Mouse (Mus musculus) lung, adult 2 months (tissue): Measurements from ENCODE around the gene Ubqln4.

Source experiments
- CTCF ChIP-seq: fragments of 200-500 bp; IDR thresholded peaks from 2 replicates; pipeline ENCODE4 v1.5.1; 2011; ENCODE audit warnings: mild to moderate bottlenecking, low read length, control low read depth; ENCODE audit not compliant: insufficient read depth
- POLR2A ChIP-seq: fragments of 200-500 bp; IDR thresholded peaks from 2 replicates; pipeline ENCODE4 v1.6.1; 2011; ENCODE audit warnings: low read depth, mild to moderate bottlenecking, control low read depth, low read length, borderline replicate concordance; ENCODE audit errors: extremely low read depth

DNA sequence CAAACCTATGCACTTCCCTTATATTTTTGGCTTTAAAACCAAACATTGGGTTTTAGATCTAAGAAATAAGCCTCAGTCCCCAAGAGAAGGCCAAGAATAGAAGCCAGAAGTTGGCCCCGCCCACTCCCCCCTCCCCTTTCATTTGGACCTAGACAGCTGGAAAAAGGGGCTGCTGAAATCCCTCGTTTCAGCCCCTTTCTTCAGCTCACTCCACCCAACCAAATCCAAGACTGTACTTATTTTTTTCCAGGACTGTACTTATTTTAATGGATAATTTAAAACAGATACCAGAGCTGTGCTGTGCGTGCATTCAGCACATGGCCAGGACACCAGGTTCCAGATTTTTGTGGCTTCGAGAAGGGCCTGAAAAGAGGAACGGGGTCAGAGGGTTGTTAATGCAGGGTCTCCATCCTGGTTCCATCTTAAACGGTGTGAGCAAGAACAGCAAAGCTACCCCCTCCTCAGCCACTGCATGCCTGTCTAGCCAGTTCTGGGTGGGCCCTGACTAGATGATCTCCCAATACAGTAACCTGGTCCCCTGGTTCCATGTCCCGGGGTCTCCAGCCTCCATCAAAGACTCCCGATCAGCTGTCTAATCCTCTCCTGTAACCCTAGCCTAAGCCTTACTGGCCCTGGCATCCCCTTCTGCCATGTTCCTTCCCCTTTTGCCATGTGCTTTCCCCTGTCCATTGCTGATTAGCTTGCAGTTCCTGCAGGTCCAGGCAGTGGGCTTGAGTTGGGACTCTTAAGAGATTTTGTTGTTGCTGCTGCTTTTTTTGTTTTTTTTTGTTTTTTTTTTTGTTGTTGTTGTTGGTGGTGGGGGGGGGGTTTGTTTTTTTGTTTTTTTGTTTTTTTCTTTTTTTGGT, 49.4 kb upstream of the Ubqln4 start:
- TF ChIP-seq CTCF (no peak), POLR2A (no peak)
